Mouse (Mus musculus) midbrain, embryonic 13.5 days (tissue): ENCODE measurements around the gene Ptprr. TPM values are rescaled to one million over a fixed set of nuclear protein-coding genes. Genes with fewer than 3 reads are reported as not detected.
A peak's percentile ranks its signal among the peaks of the same experiment; 100 is the strongest.

Experiments
- ATAC-seq: fragments of 200-750 bp; cut with Nextera tagmentation; 2 replicates; pipeline ENCODE4 v1.8.0; 2017; ENCODE audit warnings: mild to moderate bottlenecking, moderate TSS enrichment, moderate library complexity
- H3K27ac ChIP-seq: fragments of 300-500 bp; sonication (generic); 2 replicates; pipeline ENCODE4 v1.5.1; 2015; ENCODE audit warnings: inconsistent platforms, mild to moderate bottlenecking, moderate library complexity
- H3K27me3 ChIP-seq: fragments of 300-500 bp; sonication (generic); 2 replicates; pipeline ENCODE4 v1.6.1; 2015; ENCODE audit warnings: mild to moderate bottlenecking, inconsistent platforms
- H3K36me3 ChIP-seq: fragments of 300-500 bp; sonication (generic); 2 replicates; pipeline ENCODE4 v1.6.1; 2015; ENCODE audit warnings: mild to moderate bottlenecking, inconsistent platforms
- H3K4me1 ChIP-seq: fragments of 300-500 bp; sonication (generic); replicated peaks from 2 replicates; pipeline ENCODE4 v1.6.1; 2015; ENCODE audit warnings: inconsistent platforms
- H3K4me2 ChIP-seq: fragments of 300-500 bp; sonication (generic); replicated peaks from 2 replicates; pipeline ENCODE4 v1.6.1; 2015; ENCODE audit warnings: moderate library complexity, mild to moderate bottlenecking, inconsistent platforms
- H3K4me3 ChIP-seq: fragments of 300-500 bp; sonication (generic); replicated peaks from 2 replicates; pipeline ENCODE4 v1.5.1; 2015; ENCODE audit warnings: mild to moderate bottlenecking, inconsistent platforms
- H3K9ac ChIP-seq: fragments of 300-500 bp; sonication (generic); replicated peaks from 2 replicates; pipeline ENCODE4 v1.6.1; 2015; ENCODE audit warnings: mild to moderate bottlenecking, inconsistent platforms
- H3K9me3 ChIP-seq: fragments of 300-500 bp; sonication (generic); 2 replicates; pipeline ENCODE4 v1.6.1; 2016; ENCODE audit warnings: mild to moderate bottlenecking, inconsistent platforms
- WGBS: fragments of 180-500 bp; shearing (Covaris S2); methylation state at CpG from one replicate; pipeline ENCODE4 v1.1.7; 2015; 5-methylcytosine and 5-hydroxymethylcytosine counted together
- polyA plus RNA-seq: library from polyadenylated mRNA; unstranded; fragments of >200 nt; fragmentation: Nextera tagmentation; extraction: Ambion mirVana; gene quantifications from 2 replicates; pipeline ENCODE4 v1.2.1, GENCODE M21; 2015

Ptprr gene
- polyA plus RNA-seq, 1 experiment from 2014 or later, result 7.6 TPM

DNA sequence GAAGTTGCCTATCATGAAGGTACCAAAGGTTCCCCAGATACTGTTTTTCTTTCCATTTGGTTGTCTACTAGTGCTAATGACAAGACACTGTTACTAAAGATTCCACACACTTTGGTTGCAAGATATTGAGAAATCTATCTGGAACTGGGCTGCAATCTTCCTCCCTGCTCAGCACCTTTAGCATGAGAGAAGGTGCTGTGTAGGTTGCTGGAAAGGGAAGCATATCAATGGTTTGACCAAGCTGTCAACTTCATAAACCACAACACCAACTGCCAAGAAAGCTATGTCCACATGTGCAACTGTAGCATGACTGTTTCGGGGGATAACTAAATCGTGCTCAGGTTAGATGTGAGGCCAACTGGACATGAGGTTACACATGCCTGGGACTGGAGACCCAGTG, 103.5 kb downstream of the Ptprr start:
- H3K36me3 ChIP-seq, result no peaks in the 10 kb centered on the region
- H3K4me1 ChIP-seq, result no peaks in the 10 kb centered on the region
- no peak overlapping the region for H3K9ac ChIP-seq
- ATAC-seq, result no peak
- WGBS, result 93% methylated on average over 2 of the region's 2 CpGs
- H3K27ac ChIP-seq, result no peak overlapping the region
- H3K27me3 ChIP-seq, result no peaks in the 10 kb centered on the region
- no peak overlapping the region for H3K4me2 ChIP-seq
- H3K9me3 ChIP-seq, result no peaks in the 10 kb centered on the region
- no peak overlapping the region for H3K4me3 ChIP-seq

DNA sequence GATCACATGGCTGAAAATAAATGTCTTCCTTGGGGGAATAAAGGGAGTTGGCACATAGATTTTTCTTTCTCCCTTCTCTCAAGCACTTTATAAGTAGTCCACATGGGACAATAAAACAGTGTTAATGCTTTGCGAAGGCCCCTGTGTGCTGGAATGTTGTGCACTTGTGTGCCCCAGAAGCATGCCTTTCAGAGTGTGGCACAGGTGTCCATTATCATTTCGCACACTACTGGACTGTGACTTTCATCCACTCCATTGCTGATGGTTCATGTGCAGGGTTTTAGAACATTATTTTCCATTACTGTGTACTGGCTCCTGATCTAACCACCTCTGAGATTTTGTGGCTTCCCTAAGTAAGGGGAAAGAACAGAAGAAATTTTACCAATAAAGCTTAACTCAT, 105.8 kb downstream of the Ptprr start:
- Histone ChIP-seq H3K9ac (no peak overlapping the region), H3K4me1 (no peaks in the 10 kb centered on the region), H3K9me3 (no peaks in the 10 kb centered on the region), H3K27me3 (no peaks in the 10 kb centered on the region), H3K36me3 (no peaks in the 10 kb centered on the region), H3K27ac (no peak overlapping the region), H3K4me3 (no peak overlapping the region), H3K4me2 (no peak overlapping the region)
- no peak for ATAC-seq
- 85% methylated on average over 2 of the region's 2 CpGs for WGBS

DNA sequence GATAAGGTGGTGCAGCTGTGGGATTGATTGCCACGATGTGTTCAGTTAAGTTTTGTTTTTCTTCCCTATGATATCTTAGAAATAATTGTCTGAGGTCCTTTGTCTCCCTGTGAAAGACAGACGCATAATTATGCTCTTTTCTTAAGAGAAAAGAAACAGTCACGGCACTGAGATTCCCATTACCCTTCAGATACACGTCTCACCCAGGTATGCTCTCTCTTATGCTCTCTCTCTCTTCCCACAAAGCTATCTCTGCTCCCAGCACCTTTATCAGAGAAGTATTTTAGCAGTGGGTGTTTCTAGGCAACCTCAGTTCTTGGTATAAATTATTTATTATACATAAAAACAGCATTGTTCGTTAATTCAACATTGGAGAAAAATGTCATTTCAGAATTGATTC, 107.4 kb downstream of the Ptprr start:
- Histone ChIP-seq H3K4me3 (no peak overlapping the region), H3K27ac (no peak overlapping the region), H3K4me2 (no peak overlapping the region), H3K9me3 (no peaks in the 10 kb centered on the region), H3K9ac (no peak overlapping the region), H3K4me1 (no peaks in the 10 kb centered on the region), H3K27me3 (no peaks in the 10 kb centered on the region), H3K36me3 (no peaks in the 10 kb centered on the region)
- no peak for ATAC-seq
- 63% methylated on average over 5 of the region's 5 CpGs for WGBS

DNA sequence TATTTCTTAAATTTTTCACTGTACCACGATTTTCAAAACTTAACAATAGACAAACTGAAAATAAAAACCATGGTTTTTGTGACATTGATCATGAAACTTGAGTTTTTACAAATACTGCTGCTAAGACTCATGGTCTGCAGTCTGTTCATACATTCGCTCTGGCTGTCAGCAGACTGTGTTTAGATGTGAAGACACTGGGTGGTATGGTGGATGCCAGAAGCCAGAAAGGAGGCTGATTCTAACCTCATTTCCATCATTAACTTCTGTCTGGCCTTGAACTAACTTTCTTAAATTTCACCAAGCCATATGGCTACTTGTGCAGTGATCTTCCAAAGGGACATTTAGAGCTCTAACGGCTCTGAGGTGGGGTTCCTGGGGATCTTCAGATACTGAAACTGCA, 112.4 kb downstream of the Ptprr start:
- H3K27me3 ChIP-seq, result no peaks in the 10 kb centered on the region
- no peak overlapping the region for H3K4me2 ChIP-seq
- no peak overlapping the region for H3K9ac ChIP-seq
- ATAC-seq, result no peak
- no peaks in the 10 kb centered on the region for H3K4me1 ChIP-seq
- no peaks in the 10 kb centered on the region for H3K36me3 ChIP-seq
- no peak overlapping the region for H3K4me3 ChIP-seq
- 86% methylated on average over 3 of the region's 3 CpGs for WGBS
- H3K27ac ChIP-seq, result no peak overlapping the region
- no peaks in the 10 kb centered on the region for H3K9me3 ChIP-seq

DNA sequence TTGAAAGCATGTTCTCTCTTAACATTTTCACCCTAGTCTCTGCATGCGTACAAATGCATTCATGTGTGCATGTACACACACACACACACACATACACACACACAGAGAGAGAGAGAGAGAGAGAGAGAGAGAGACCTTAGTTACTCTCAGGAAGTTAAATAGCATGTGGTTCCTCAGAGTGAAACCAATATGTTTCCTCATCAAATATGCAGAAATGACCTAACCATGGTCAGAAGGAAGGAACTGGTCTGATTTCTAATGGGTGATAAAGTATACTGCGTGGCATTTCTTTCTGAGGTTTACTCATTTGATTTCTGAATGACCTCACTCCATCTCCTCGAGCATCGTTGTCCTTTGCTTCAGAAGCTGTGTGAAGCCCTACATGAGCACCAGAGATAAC, 113.2 kb downstream of the Ptprr start:
- H3K9ac ChIP-seq, result no peak overlapping the region
- no peak overlapping the region for H3K27ac ChIP-seq
- no peak for ATAC-seq
- WGBS, result 90% methylated on average over 4 of the region's 4 CpGs
- H3K36me3 ChIP-seq, result no peaks in the 10 kb centered on the region
- no peak overlapping the region for H3K4me2 ChIP-seq
- H3K4me3 ChIP-seq, result no peak overlapping the region
- no peaks in the 10 kb centered on the region for H3K9me3 ChIP-seq
- H3K4me1 ChIP-seq, result no peaks in the 10 kb centered on the region
- H3K27me3 ChIP-seq, result no peaks in the 10 kb centered on the region

DNA sequence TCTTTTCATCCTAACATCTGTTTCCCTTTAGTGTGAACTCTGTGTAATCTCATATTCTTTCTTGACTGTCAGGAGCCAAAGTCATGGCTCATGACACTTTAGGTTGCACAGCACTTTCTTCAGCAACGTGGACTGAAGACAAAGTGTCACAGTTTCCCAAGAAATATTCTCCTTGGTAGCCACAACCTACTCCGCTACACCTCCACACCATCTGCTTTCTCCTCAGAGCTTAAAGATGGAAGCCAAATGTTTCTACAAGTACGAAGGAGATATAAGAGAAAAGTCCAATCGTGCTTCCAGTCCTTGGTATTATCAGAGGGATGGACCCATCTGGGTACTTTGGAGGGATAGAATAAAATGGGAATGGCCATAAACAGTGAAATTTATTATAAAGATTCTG, 114.2 kb downstream of the Ptprr start:
- no peaks in the 10 kb centered on the region for H3K27me3 ChIP-seq
- H3K36me3 ChIP-seq, result no peaks in the 10 kb centered on the region
- H3K9me3 ChIP-seq, result no peaks in the 10 kb centered on the region
- no peak overlapping the region for H3K4me2 ChIP-seq
- no peak overlapping the region for H3K27ac ChIP-seq
- no peak for ATAC-seq
- no peak overlapping the region for H3K9ac ChIP-seq
- no peaks in the 10 kb centered on the region for H3K4me1 ChIP-seq
- no peak overlapping the region for H3K4me3 ChIP-seq
- 85% methylated on average over 4 of the region's 4 CpGs for WGBS

DNA sequence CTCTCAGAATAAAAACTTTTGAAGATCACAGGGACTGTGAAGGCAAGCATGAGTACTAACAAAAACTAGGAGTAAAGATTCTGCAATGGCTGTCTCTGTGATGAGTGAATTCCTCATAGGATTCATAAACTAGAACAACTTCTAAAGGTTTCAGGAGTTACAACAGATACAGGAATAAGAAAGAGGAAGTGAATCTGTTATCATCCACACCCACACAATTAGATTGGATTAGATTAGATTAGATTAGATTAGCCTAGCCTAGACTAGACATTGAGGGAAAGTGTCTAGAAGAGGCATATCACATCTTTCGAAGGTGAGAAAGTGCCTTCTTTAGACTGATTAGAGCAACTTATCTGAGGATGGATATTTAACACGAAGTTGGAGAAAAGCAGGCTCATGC, 117.2 kb downstream of the Ptprr start:
- Histone ChIP-seq H3K36me3 (no peaks in the 10 kb centered on the region), H3K4me3 (no peak overlapping the region), H3K4me1 (no peaks in the 10 kb centered on the region), H3K27me3 (no peaks in the 10 kb centered on the region), H3K4me2 (no peak overlapping the region), H3K9me3 (no peaks in the 10 kb centered on the region), H3K9ac (no peak overlapping the region), H3K27ac (no peak overlapping the region)
- ATAC-seq, result no peak
- WGBS, result 89% methylated on average over 2 of the region's 2 CpGs

DNA sequence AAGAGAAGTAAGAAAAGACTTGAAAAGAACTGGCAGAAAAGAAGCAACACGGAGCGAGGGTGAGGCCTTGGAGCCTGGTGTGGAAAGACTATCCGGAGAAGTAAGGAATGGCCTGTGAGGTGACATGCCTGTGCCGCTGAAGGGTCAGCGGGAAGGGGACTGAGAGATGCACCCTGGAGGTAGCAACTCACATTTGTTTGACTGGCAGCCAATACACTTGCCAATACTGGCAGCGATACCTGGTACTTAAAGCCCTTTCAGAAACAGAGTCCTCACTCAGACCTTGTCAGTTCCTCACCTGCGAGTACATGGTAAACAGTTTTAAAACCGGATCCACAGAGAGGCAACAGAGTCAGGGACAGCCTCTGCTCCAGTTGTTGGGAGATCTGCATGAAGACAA, 122.2 kb downstream of the Ptprr start:
- H3K4me2 ChIP-seq, result no peak overlapping the region
- ATAC-seq, result no peak
- no peak overlapping the region for H3K9ac ChIP-seq
- no peaks in the 10 kb centered on the region for H3K27me3 ChIP-seq
- no peaks in the 10 kb centered on the region for H3K36me3 ChIP-seq
- no peak overlapping the region for H3K27ac ChIP-seq
- H3K4me1 ChIP-seq, result no peaks in the 10 kb centered on the region
- H3K4me3 ChIP-seq, result no peak overlapping the region
- WGBS, result 96% methylated on average over 8 of the region's 8 CpGs
- H3K9me3 ChIP-seq, result no peaks in the 10 kb centered on the region

DNA sequence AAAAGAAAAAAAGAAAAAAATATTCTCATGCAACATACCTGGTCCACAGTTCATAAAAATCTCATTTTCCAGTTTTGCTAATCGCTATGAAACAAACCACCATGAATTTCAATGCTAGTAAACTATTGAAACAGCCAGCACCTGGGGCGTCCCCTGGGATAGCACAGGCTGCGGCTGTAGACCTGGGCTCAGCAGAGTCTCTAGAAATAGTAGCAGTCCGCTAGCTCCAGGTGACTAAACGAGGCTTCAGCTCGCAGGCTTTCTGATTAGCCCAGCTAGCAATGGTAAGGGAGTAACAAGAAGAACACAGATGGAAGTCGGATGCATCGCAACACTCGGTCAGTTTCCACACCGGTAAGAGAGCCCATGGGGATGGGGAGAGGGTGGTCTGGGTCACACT, 125.7 kb downstream of the Ptprr start:
- no peaks in the 10 kb centered on the region for H3K9me3 ChIP-seq
- 90% methylated on average over 10 of the region's 10 CpGs for WGBS
- peaks cover 7% of the 10 kb centered on the region; the same call in 1 of the 2 replicates for H3K4me1 ChIP-seq
- no peak for ATAC-seq
- H3K27ac ChIP-seq, result no peak overlapping the region
- H3K4me3 ChIP-seq, result no peak overlapping the region
- no peak overlapping the region for H3K4me2 ChIP-seq
- no peaks in the 10 kb centered on the region for H3K36me3 ChIP-seq
- H3K27me3 ChIP-seq, result no peaks in the 10 kb centered on the region
- H3K9ac ChIP-seq, result no peak overlapping the region

DNA sequence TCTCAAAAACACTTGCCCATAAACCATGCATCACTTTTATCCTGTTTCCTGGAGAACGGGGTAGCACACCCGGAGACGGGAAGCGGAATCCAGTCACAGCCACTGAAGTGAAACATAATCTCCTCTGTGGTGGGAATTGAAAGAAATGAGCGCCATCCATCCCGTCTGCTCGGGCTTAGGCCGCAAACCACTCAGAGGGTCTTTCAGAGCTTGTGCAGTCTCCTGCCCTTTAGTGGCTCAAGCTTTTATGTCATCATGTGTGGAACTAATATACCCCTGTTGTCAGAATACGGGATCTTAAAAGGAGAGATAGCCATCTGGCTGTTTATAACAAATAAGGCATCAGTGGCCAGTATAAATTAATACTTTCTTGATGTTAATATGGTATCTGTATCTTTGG, 128.1 kb downstream of the Ptprr start:
- H3K4me2 ChIP-seq, result 0 out of 2 replicates have a peak overlapping the region, but pooled peaks have one; percentile 7
- ATAC-seq, result peak; percentile 55; the same call in 1 of the 2 replicates
- H3K9ac ChIP-seq, result no peak overlapping the region
- H3K4me3 ChIP-seq, result no peak overlapping the region
- no peaks in the 10 kb centered on the region for H3K27me3 ChIP-seq
- H3K4me1 ChIP-seq, result peaks cover 7% of the 10 kb centered on the region; the same call in 1 of the 2 replicates
- H3K36me3 ChIP-seq, result no peaks in the 10 kb centered on the region
- no peak overlapping the region for H3K27ac ChIP-seq
- 15% methylated on average over 9 of the region's 9 CpGs for WGBS
- H3K9me3 ChIP-seq, result no peaks in the 10 kb centered on the region

DNA sequence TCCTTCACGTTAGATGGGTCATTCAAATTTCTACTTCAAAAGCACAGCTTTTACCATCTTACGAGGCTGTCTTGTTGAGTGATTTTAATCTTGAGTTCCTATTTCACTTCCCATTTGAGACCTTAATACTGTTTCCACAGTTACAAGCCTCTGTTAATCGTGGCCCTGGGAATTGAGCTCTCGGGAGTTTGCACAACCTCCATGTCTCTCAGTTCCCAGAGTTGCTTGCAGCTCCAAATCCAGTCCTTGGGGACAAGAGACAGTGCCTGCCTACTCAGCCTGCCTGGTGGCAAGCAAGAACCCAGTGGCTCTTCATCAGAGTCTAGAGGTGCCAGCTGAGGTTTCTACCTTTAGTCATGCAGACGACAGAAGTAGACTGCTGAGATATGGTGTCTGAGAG, 136.7 kb downstream of the Ptprr start:
- Histone ChIP-seq H3K9me3 (peaks cover 4% of the 10 kb centered on the region; the same call in 1 of the 2 replicates), H3K4me1 (no peaks in the 10 kb centered on the region), H3K4me3 (no peak overlapping the region), H3K36me3 (no peaks in the 10 kb centered on the region), H3K27me3 (no peaks in the 10 kb centered on the region), H3K27ac (no peak overlapping the region), H3K9ac (no peak overlapping the region), H3K4me2 (no peak overlapping the region)
- no peak for ATAC-seq
- 77% methylated on average over 5 of the region's 5 CpGs for WGBS

DNA sequence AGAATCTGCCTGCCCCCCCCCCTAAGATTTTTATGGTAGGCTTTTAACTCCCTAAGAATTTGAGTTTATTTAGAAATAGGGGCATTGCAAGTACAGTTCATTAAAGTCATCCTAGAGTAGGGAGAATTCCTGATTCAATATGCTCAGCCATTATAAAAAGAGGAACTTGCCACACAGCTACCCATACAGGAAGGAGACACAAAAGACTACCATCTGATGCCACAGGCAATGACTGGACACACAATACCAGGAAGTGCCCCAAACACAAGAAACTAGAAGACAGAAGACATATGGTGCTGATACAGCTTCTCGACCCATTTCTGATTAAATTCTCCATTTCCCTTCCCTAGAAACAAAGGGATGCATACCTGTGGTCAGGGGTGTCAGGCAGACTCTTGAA, 138.7 kb downstream of the Ptprr start:
- WGBS, result 85% methylated on average over 1 of the region's 1 CpGs

DNA sequence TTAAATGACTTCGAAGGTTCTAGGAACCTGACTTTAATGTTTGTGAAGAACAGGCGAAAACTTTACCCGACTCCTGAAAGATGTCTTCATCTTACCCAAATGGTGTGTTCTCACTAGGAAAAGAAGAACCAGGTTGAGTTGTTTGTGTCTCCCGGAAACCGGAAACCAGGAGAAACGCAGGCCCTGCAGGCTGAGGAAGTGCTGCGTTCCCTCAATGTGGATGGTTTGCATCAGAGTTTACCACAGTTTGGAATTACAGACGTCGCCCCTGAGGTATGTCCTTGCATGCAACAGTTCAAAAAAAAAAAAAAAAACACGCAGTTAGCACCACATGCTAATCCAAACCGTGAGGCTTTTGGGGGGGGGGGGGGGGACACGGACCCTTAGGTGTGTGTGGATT, 144.3 kb downstream of the Ptprr start:
- Histone ChIP-seq H3K4me1 (no peaks in the 10 kb centered on the region), H3K9me3 (no peaks in the 10 kb centered on the region), H3K27ac (no peak overlapping the region), H3K4me3 (no peak overlapping the region), H3K36me3 (no peaks in the 10 kb centered on the region), H3K27me3 (no peaks in the 10 kb centered on the region), H3K4me2 (no peak overlapping the region), H3K9ac (no peak overlapping the region)
- WGBS, result 78% methylated on average over 12 of the region's 12 CpGs
- no peak for ATAC-seq

More for the DNA sequence above, 138.7 kb downstream of the Ptprr start:
- H3K9ac ChIP-seq, result no peak overlapping the region
- H3K4me1 ChIP-seq, result no peaks in the 10 kb centered on the region
- no peak overlapping the region for H3K4me3 ChIP-seq
- H3K27me3 ChIP-seq, result no peaks in the 10 kb centered on the region
- no peak overlapping the region for H3K27ac ChIP-seq
- H3K4me2 ChIP-seq, result no peak overlapping the region
- no peaks in the 10 kb centered on the region for H3K36me3 ChIP-seq
- no peak for ATAC-seq
- peaks cover 4% of the 10 kb centered on the region; the same call in 1 of the 2 replicates for H3K9me3 ChIP-seq
